Mouse (Mus musculus) NIH3T3 (cell line): ENCODE data around the gene Cyp8b1.

Experiments used
- DNase-seq: peaks from one replicate; pipeline ENCODE4 v3.0.0-alpha.2; 2012; ENCODE audit warnings: low read depth

Cyp8b1 gene

GRCm38 (mm10) chr9:121916102-121916501, at the start of gene Cyp8b1:
Cyp8b1 (minus strand) TSS chr9:121916305.
- peak; percentile 17 for DNase-seq

GRCm38 (mm10) chr9:121964941-121965340, 48.8 kb upstream of the Cyp8b1 start:
- no peak for DNase-seq

- peak; percentile 50 for DNase-seq
Measured at GRCm38 (mm10) chr9:121959966-121960635, 44.0 kb upstream of the Cyp8b1 start.

GRCm38 (mm10) chr9:121952596-121952995, 36.5 kb upstream of the Cyp8b1 start:
- no peak for DNase-seq

GRCm38 (mm10) chr9:121951114-121951423, 35.0 kb upstream of the Cyp8b1 start:
- DNase-seq: no peak

GRCm38 (mm10) chr9:121950418-121951113, 34.5 kb upstream of the Cyp8b1 start, which contains the start of gene Fam198a:
Fam198a (plus strand) TSS chr9:121950988.
- peak; percentile 73 for DNase-seq

GRCm38 (mm10) chr9:121948431-121948830, 32.3 kb upstream of the Cyp8b1 start:
- DNase-seq: no peak

- peak; percentile 84 for DNase-seq
Measured at GRCm38 (mm10) chr9:121947784-121948183, 31.7 kb upstream of the Cyp8b1 start.

- no peak for DNase-seq
Measured at GRCm38 (mm10) chr9:121943628-121944027, 27.5 kb upstream of the Cyp8b1 start.

GRCm38 (mm10) chr9:121943005-121943404, 26.9 kb upstream of the Cyp8b1 start:
- no peak for DNase-seq

- peak; percentile 70 for DNase-seq
Measured at GRCm38 (mm10) chr9:121937944-121938355, 21.8 kb upstream of the Cyp8b1 start.

- no peak for DNase-seq
Measured at GRCm38 (mm10) chr9:121937451-121937864, 21.4 kb upstream of the Cyp8b1 start.

- peak; percentile 64 for DNase-seq
Measured at GRCm38 (mm10) chr9:121936952-121937351, 20.8 kb upstream of the Cyp8b1 start.

- no peak for DNase-seq
Measured at GRCm38 (mm10) chr9:121934856-121935255, 18.8 kb upstream of the Cyp8b1 start.

GRCm38 (mm10) chr9:121928498-121928897, 12.4 kb upstream of the Cyp8b1 start:
- peak; percentile 72 for DNase-seq

- no peak for DNase-seq
Measured at GRCm38 (mm10) chr9:121927721-121928120, 11.6 kb upstream of the Cyp8b1 start.

GRCm38 (mm10) chr9:121926634-121927405, 10.7 kb upstream of the Cyp8b1 start:
- no peak for DNase-seq

GRCm38 (mm10) chr9:121925959-121926358, 9.9 kb upstream of the Cyp8b1 start:
- no peak for DNase-seq

GRCm38 (mm10) chr9:121924901-121925560, 8.9 kb upstream of the Cyp8b1 start:
- DNase-seq: no peak

GRCm38 (mm10) chr9:121923906-121924305, 7.8 kb upstream of the Cyp8b1 start:
- no peak for DNase-seq

- no peak for DNase-seq
Measured at GRCm38 (mm10) chr9:121923443-121923842, 7.3 kb upstream of the Cyp8b1 start.

GRCm38 (mm10) chr9:121919027-121919501, 3.0 kb upstream of the Cyp8b1 start:
- no peak for DNase-seq
